Mouse (Mus musculus) forebrain, embryonic 13.5 days (tissue): ENCODE results near the gene Tuba4a. TPM values are rescaled to one million over a fixed set of nuclear protein-coding genes. Genes with fewer than 3 reads are reported as not detected.

ENCODE experiments used
- ATAC-seq: fragments of 200-750 bp; cut with Nextera tagmentation; 2 replicates; pipeline ENCODE4 v1.8.0; 2017
- H3K27ac ChIP-seq: fragments of 300-500 bp; sonication (generic); 2 replicates; pipeline ENCODE4 v1.5.1; 2015; ENCODE audit warnings: inconsistent platforms, mild to moderate bottlenecking, moderate library complexity
- H3K27me3 ChIP-seq: fragments of 300-500 bp; sonication (generic); 2 replicates; pipeline ENCODE4 v1.6.1; 2015; ENCODE audit warnings: mild to moderate bottlenecking, inconsistent platforms
- H3K36me3 ChIP-seq: fragments of 300-500 bp; sonication (generic); 2 replicates; pipeline ENCODE4 v1.6.1; 2015; ENCODE audit warnings: mild to moderate bottlenecking, inconsistent platforms; ENCODE audit not compliant: poor library complexity, severe bottlenecking
- H3K4me1 ChIP-seq: fragments of 300-500 bp; sonication (generic); 2 replicates; pipeline ENCODE4 v1.6.1; 2015; ENCODE audit warnings: inconsistent platforms
- H3K4me2 ChIP-seq: fragments of 300-500 bp; sonication (generic); 2 replicates; pipeline ENCODE4 v1.6.1; 2015; ENCODE audit warnings: inconsistent platforms, mild to moderate bottlenecking, moderate library complexity
- H3K4me3 ChIP-seq: fragments of 300-500 bp; sonication (generic); 2 replicates; pipeline ENCODE4 v1.5.1; 2015; ENCODE audit warnings: mild to moderate bottlenecking, inconsistent platforms
- H3K9ac ChIP-seq: fragments of 300-500 bp; sonication (generic); 2 replicates; pipeline ENCODE4 v1.6.1; 2015; ENCODE audit warnings: mild to moderate bottlenecking, inconsistent platforms
- H3K9me3 ChIP-seq: fragments of 300-500 bp; sonication (generic); replicated peaks from 2 replicates; pipeline ENCODE4 v1.6.1; 2016; ENCODE audit warnings: inconsistent platforms
- WGBS: fragments of 180-500 bp; shearing (Covaris S2); methylation state at CpG from one replicate; pipeline ENCODE4 v1.1.7; 2015; 5-methylcytosine and 5-hydroxymethylcytosine counted together
- polyA plus RNA-seq: library from polyadenylated mRNA; unstranded; fragments of >200 nt; fragmentation: Nextera tagmentation; extraction: Ambion mirVana; gene quantifications from 2 replicates; pipeline ENCODE4 v1.2.1, GENCODE M21; 2015

Gene Tuba4a
- polyA plus RNA-seq, 1 experiment from 2014 or later = 16.6 TPM

DNA sequence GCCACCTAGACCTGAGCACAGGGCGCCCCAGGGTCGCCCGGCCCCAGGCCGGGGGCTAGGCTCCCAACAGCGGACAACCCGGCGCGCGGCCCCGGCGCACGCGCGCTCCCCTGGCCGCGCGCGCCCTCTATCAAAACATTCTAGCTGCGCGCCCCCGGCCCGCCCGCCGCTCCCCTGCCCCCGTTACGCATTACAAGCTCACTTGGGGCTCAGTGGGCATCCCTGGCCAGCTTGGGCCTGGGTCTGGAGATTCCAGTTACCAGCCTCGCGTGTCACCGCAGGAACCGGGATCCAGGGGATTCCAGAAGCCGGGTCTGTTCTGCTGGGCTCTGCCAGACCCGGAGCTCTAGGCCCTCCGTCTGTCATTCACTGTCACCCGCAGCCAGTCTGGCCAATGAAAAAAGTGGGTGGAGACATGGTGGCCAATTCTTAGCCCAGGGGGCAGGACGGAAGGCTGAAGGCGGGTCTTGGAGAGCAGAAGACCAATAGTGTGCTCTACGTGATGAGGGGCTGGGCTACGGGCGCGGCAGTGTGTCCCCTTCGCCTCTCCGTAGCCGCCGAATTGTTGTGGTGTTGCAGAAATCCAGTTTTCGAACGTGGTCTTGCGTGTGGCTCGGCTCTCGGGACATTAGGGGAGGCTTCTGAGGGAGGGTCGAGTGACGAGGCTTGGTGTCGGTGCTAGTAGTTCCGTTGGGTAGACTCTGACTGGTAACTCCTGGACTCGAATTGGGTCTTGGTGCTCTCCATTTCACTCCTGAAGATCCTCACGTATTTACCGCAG is 27.9 kb downstream of the Tuba4a start, which contains the start of the genes Ankzf1 and Atg9a:
Ankzf1 (plus strand) TSS at position 530 of the 781 bp plus-strand sequence.
Atg9a (minus strand) TSS at position 575 of the 781 bp plus-strand sequence.
- no peaks in the 10 kb centered on the region for H3K9me3 ChIP-seq
- H3K4me2 ChIP-seq = peak within 1 kb of the TSS; percentile 93
- peak; percentile 99 for ATAC-seq
- peak within 1 kb of the TSS; percentile 86 for H3K9ac ChIP-seq
- no peaks in the 10 kb centered on the region for H3K27me3 ChIP-seq
- H3K4me1 ChIP-seq = peaks cover 26% of the 10 kb centered on the region
- peak within 1 kb of the TSS; percentile 67 for H3K4me3 ChIP-seq
- peaks cover 33% of the 10 kb centered on the region for H3K36me3 ChIP-seq
- H3K27ac ChIP-seq = peak within 1 kb of the TSS; percentile 89
- under 1% methylated on average over 53 of the region's 56 CpGs for WGBS

- peak overlapping the region; percentile 89 for H3K27ac ChIP-seq
- H3K9me3 ChIP-seq = no peaks in the 10 kb centered on the region
- no peaks in the 10 kb centered on the region for H3K27me3 ChIP-seq
- ATAC-seq = no peak
- peaks cover 26% of the 10 kb centered on the region for H3K4me1 ChIP-seq
- H3K4me2 ChIP-seq = peak overlapping the region; percentile 93
- H3K4me3 ChIP-seq = peak overlapping the region; percentile 67
- H3K9ac ChIP-seq = peak overlapping the region; percentile 84
- WGBS = 43% methylated on average over 5 of the region's 5 CpGs
- peaks cover 33% of the 10 kb centered on the region for H3K36me3 ChIP-seq
Observed at GRCm38 (mm10) chr1:75191258-75191621, 28.4 kb downstream of the Tuba4a start.

GRCm38 (mm10) chr1:75190577-75190976 is 29.1 kb downstream of the Tuba4a start:
- no peak for ATAC-seq
- Histone ChIP-seq H3K9ac (0 out of 2 replicates have a peak overlapping the region, but pooled peaks have one; percentile 84), H3K36me3 (peaks cover 33% of the 10 kb centered on the region), H3K4me1 (peaks cover 26% of the 10 kb centered on the region), H3K9me3 (no peaks in the 10 kb centered on the region), H3K4me2 (peak overlapping the region; percentile 93), H3K27ac (no peak overlapping the region), H3K27me3 (no peaks in the 10 kb centered on the region), H3K4me3 (peak overlapping the region; percentile 67; the same call in 1 of the 2 replicates)
- 77% methylated on average over 2 of the region's 2 CpGs for WGBS

- Histone ChIP-seq H3K27me3 (no peaks in the 10 kb centered on the region), H3K9me3 (no peaks in the 10 kb centered on the region), H3K27ac (no peak overlapping the region), H3K4me1 (peaks cover 19% of the 10 kb centered on the region), H3K9ac (no peak overlapping the region), H3K4me2 (no peak overlapping the region), H3K36me3 (peaks cover 52% of the 10 kb centered on the region), H3K4me3 (no peak overlapping the region)
- no peak for ATAC-seq
- WGBS = 89% methylated on average over 2 of the region's 2 CpGs
Observed at GRCm38 (mm10) chr1:75187914-75188483, 31.7 kb downstream of the Tuba4a start.

- H3K4me2 ChIP-seq = no peak overlapping the region
- H3K9me3 ChIP-seq = no peaks in the 10 kb centered on the region
- ATAC-seq = no peak
- H3K27ac ChIP-seq = no peak overlapping the region
- peaks cover 13% of the 10 kb centered on the region for H3K4me1 ChIP-seq
- peaks cover 60% of the 10 kb centered on the region for H3K36me3 ChIP-seq
- H3K9ac ChIP-seq = no peak overlapping the region
- H3K4me3 ChIP-seq = no peak overlapping the region
- H3K27me3 ChIP-seq = no peaks in the 10 kb centered on the region
Observed at GRCm38 (mm10) chr1:75187126-75187525, 32.5 kb downstream of the Tuba4a start.

DNA sequence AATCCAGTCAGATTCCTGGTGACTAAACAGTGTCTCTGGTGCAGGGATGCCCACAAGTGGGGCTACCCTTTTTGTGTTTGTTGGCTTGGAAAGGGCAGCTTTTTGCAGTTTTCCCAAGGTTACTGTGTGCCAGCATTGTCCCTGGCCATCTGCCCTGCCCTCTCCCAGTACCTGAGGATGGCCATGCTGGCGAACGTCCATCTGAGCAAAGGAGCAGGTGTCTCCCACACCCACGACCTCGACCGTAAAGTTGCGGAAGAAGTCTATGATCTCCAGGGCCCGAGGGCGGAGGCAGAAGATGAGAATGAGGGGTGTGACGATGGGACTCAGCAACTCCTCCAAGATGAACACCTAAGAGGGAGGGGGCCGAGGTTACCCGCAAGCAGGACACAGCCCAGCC is 34.2 kb downstream of the Tuba4a start:
- no peak for ATAC-seq
- Histone ChIP-seq H3K9ac (no peak overlapping the region), H3K4me1 (peaks cover 9% of the 10 kb centered on the region), H3K9me3 (no peaks in the 10 kb centered on the region), H3K27me3 (no peaks in the 10 kb centered on the region), H3K36me3 (peaks cover 71% of the 10 kb centered on the region), H3K27ac (no peak overlapping the region), H3K4me2 (no peak overlapping the region), H3K4me3 (no peak overlapping the region)
- 95% methylated on average over 11 of the region's 11 CpGs for WGBS

- no peak for ATAC-seq
- 79% methylated on average over 4 of the region's 4 CpGs for WGBS
Observed at GRCm38 (mm10) chr1:75182160-75182559, 37.5 kb downstream of the Tuba4a start.

DNA sequence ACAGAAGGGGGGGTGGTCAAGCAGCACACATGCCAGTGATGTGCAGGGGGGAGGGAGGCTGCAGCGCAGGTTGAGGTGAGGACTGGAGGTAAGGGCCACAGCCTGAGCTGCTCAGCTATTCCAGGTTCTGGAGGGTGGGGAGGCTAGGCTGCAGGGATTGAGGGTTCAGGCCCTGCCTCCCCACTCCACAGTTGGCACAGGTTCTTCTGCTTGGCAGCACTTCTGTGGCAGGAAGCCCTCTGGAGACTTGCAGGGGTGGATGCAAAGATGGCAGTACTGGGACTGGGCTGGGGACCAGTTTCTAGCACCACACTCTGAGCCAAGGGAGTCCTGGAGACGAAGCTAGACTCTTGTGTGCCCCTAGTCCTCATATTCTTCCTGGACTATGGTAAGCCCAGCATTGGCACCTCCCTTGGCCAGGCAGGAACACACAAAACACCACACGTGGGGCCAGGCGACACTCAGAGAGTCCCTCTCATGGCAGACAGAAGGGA is 38.2 kb downstream of the Tuba4a start:
- H3K4me1 ChIP-seq = peaks cover 28% of the 10 kb centered on the region
- H3K4me2 ChIP-seq = no peak overlapping the region
- H3K9ac ChIP-seq = no peak overlapping the region
- WGBS = 85% methylated on average over 4 of the region's 4 CpGs
- ATAC-seq = no peak
- no peaks in the 10 kb centered on the region for H3K9me3 ChIP-seq
- peaks cover 67% of the 10 kb centered on the region for H3K36me3 ChIP-seq
- H3K27me3 ChIP-seq = no peaks in the 10 kb centered on the region
- H3K4me3 ChIP-seq = no peak overlapping the region
- H3K27ac ChIP-seq = no peak overlapping the region

More at GRCm38 (mm10) chr1:75182160-75182559, 37.5 kb downstream of the Tuba4a start:
- H3K4me2 ChIP-seq = no peak overlapping the region
- H3K9ac ChIP-seq = no peak overlapping the region
- no peak overlapping the region for H3K4me3 ChIP-seq
- no peaks in the 10 kb centered on the region for H3K9me3 ChIP-seq
- H3K4me1 ChIP-seq = peaks cover 28% of the 10 kb centered on the region
- no peaks in the 10 kb centered on the region for H3K27me3 ChIP-seq
- peaks cover 67% of the 10 kb centered on the region for H3K36me3 ChIP-seq
- no peak overlapping the region for H3K27ac ChIP-seq

DNA sequence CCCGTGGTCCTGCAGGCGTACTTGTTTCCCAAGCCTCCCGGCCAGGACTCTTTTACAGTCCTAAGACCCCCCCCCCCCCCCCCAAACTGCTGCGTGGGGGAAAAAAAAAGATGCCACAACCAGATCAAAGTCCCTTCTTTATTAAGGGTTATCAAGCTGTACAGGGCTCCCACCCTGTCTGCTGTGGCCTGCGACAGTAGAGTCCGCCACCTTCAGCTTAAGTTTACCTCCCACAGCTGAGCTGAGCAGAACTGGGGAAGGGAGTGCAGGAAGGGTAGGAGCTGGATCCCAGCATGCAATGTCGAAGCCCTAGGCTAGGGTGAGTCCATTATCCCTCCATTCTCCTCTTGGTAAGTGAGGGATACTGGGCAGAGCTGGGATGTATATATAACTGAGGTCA is 38.9 kb downstream of the Tuba4a start:
- no peak for ATAC-seq
- WGBS = 34% methylated on average over 7 of the region's 7 CpGs
- H3K27me3 ChIP-seq = no peaks in the 10 kb centered on the region
- no peak overlapping the region for H3K9ac ChIP-seq
- H3K27ac ChIP-seq = no peak overlapping the region
- H3K4me2 ChIP-seq = peak overlapping the region; percentile 97
- no peaks in the 10 kb centered on the region for H3K9me3 ChIP-seq
- peaks cover 28% of the 10 kb centered on the region for H3K4me1 ChIP-seq
- peak overlapping the region; percentile 59 for H3K4me3 ChIP-seq
- H3K36me3 ChIP-seq = peaks cover 67% of the 10 kb centered on the region

GRCm38 (mm10) chr1:75180105-75180590 is 39.5 kb downstream of the Tuba4a start, which contains the start of gene Abcb6:
Gene Abcb6, minus strand, starts transcription at chr1:75180392.
- H3K36me3 ChIP-seq = peaks cover 67% of the 10 kb centered on the region
- H3K4me2 ChIP-seq = peak within 1 kb of the TSS; percentile 97
- H3K4me3 ChIP-seq = peak within 1 kb of the TSS; percentile 59
- H3K4me1 ChIP-seq = peaks cover 28% of the 10 kb centered on the region
- H3K27ac ChIP-seq = peak within 1 kb of the TSS; percentile 40; the same call in 1 of the 2 replicates
- H3K9ac ChIP-seq = peak within 1 kb of the TSS; percentile 73
- ATAC-seq = peak; percentile 95
- H3K9me3 ChIP-seq = no peaks in the 10 kb centered on the region
- no peaks in the 10 kb centered on the region for H3K27me3 ChIP-seq
- WGBS = under 1% methylated on average over 31 of the region's 31 CpGs

GRCm38 (mm10) chr1:75179334-75180104 is 40.1 kb downstream of the Tuba4a start:
- Histone ChIP-seq H3K36me3 (peaks cover 66% of the 10 kb centered on the region), H3K27me3 (no peaks in the 10 kb centered on the region), H3K27ac (peak overlapping the region; percentile 40; the same call in 1 of the 2 replicates), H3K4me1 (peaks cover 28% of the 10 kb centered on the region), H3K4me2 (peak overlapping the region; percentile 97), H3K9me3 (no peaks in the 10 kb centered on the region), H3K9ac (peak overlapping the region; percentile 73), H3K4me3 (peak overlapping the region; percentile 59)
- WGBS = 9% methylated on average over 23 of the region's 23 CpGs
- no peak; the same call in none of the 2 replicates for ATAC-seq
